16 mouse cellular contexts compared by ENCODE assay signal in genomic region chr6:122626110-122626509, GRCm38 (mm10). TPM values are rescaled to one million over a fixed set of nuclear protein-coding genes. Genes with fewer than 3 reads are reported as not detected.
DNase-seq lines count a peak whose midpoint lies in the region; ATAC-seq and TF ChIP-seq lines count a peak whose summit lies in the region.
"Had no signal": no experiment of that assay in that cellular context is flagged by ENCODE, and none has a peak within 500 bp of the region (broad histone marks: within the 10 kb centered on the region; RNA-seq: fewer than 3 reads in every experiment).

TSS of gene Dppa3 (plus strand) at chr6:122626410.

- H3K36me3 ChIP-seq in heart, postnatal 0 days (replicated peaks; ENCODE audit: control insufficient read depth, insufficient read depth, low read length) = no peaks in the 10 kb centered on the region
- H3K36me3 ChIP-seq in lung, postnatal 0 days (ENCODE audit: insufficient read depth, low read length) = no peaks in the 10 kb centered on the region
- H3K36me3 ChIP-seq in intestine, embryonic 16.5 days (ENCODE audit: control insufficient read depth, insufficient read depth, low read length) = no peaks in the 10 kb centered on the region
- H3K36me3 ChIP-seq in neural tube, embryonic 15.5 days = no peaks in the 10 kb centered on the region

- H3K4me2 ChIP-seq in heart, postnatal 0 days (ENCODE audit: low read depth, low read length) = peak within 1 kb of the TSS; percentile 46
- H3K4me2 ChIP-seq in lung, postnatal 0 days (replicated peaks; ENCODE audit: low read depth, low read length) = peak within 1 kb of the TSS; percentile 48
- peak within 1 kb of the TSS; percentile 49 for H3K4me2 ChIP-seq in intestine, embryonic 16.5 days (ENCODE audit: low read depth, low read length)
- H3K4me2 ChIP-seq in neural tube, embryonic 15.5 days = peak within 1 kb of the TSS; percentile 28; the same call in 1 of the 2 replicates

- WGBS in heart, postnatal 0 days = 80% methylated on average over 8 of the region's 8 CpGs
- WGBS in lung, postnatal 0 days = 88% methylated on average over 8 of the region's 8 CpGs
- WGBS in intestine, embryonic 16.5 days = 91% methylated on average over 8 of the region's 8 CpGs
- 90% methylated on average over 8 of the region's 8 CpGs for WGBS in neural tube, embryonic 15.5 days

- no peaks in the 10 kb centered on the region for H3K9me3 ChIP-seq in heart, postnatal 0 days (replicated peaks; ENCODE audit: control insufficient read depth, low read length)
- no peaks in the 10 kb centered on the region for H3K9me3 ChIP-seq in lung, postnatal 0 days (ENCODE audit: low read length)
- no peaks in the 10 kb centered on the region for H3K9me3 ChIP-seq in intestine, embryonic 16.5 days (ENCODE audit: control insufficient read depth, low read length)
- no peaks in the 10 kb centered on the region for H3K9me3 ChIP-seq in neural tube, embryonic 15.5 days (replicated peaks)

- H3K27me3 ChIP-seq in heart, postnatal 0 days (ENCODE audit: control insufficient read depth, insufficient read depth, low read length) = peaks cover 5% of the 10 kb centered on the region; the same call in 1 of the 2 replicates
- no peaks in the 10 kb centered on the region for H3K27me3 ChIP-seq in lung, postnatal 0 days (replicated peaks; ENCODE audit: insufficient read depth, low read length)
- H3K27me3 ChIP-seq in intestine, embryonic 16.5 days (replicated peaks; ENCODE audit: control insufficient read depth, insufficient read depth, low read length) = no peaks in the 10 kb centered on the region; the same call in 1 of the 2 replicates
- no peaks in the 10 kb centered on the region for H3K27me3 ChIP-seq in neural tube, embryonic 15.5 days (replicated peaks)

- no peak for TF ChIP-seq EP300 in heart, postnatal 0 days (IDR thresholded peaks at IDR 0.05; ENCODE audit: low read depth)
- TF ChIP-seq EP300 in lung, postnatal 0 days (IDR thresholded peaks at IDR 0.05) = no peak

- no peak for TF ChIP-seq CTCF in heart, postnatal 0 days (IDR thresholded peaks at IDR 0.05; ENCODE audit: low read depth)
- no peak for TF ChIP-seq CTCF in lung, postnatal 0 days (IDR thresholded peaks at IDR 0.05)

- no peak within 1 kb of the TSS for H3K27ac ChIP-seq in heart, postnatal 0 days (ENCODE audit: low read depth)
- no peak within 1 kb of the TSS for H3K27ac ChIP-seq in lung, postnatal 0 days (ENCODE audit: low read length)
- H3K27ac ChIP-seq in intestine, embryonic 16.5 days (ENCODE audit: low read length) = no peak within 1 kb of the TSS
- H3K27ac ChIP-seq in neural tube, embryonic 15.5 days (replicated peaks) = no peak within 1 kb of the TSS
- H3K27ac ChIP-seq: left cerebral cortex, adult 2 months had no signal

- ATAC-seq in heart, postnatal 0 days (ENCODE audit: insufficient read depth, low read depth) = no peak
- ATAC-seq in lung, postnatal 0 days = no peak
- no peak for ATAC-seq in intestine, embryonic 16.5 days
- no peak for ATAC-seq in neural tube, embryonic 15.5 days (ENCODE audit: low FRiP score)

- no peak for DNase-seq in heart, postnatal 0 days (ENCODE audit: low spot score)
- DNase-seq in heart, postnatal 4 days = no peak
- DNase-seq in lung, postnatal 0 days (ENCODE audit: low spot score) = no peak
- DNase-seq in lung, postnatal 10 days = no peak
- DNase-seq in frontal cortex, adult 2 months (ENCODE audit: extremely low spot score in 1 of 2, low spot score in 1 of 2) = no peak
- DNase-seq: adrenal gland, postnatal 25 days; cerebellum, adult 11-12 months; embryo, embryonic 11 days; lung, adult 2 months had no signal

- H3K4me3 ChIP-seq in heart, postnatal 0 days (ENCODE audit: low read depth, low read length) = 0 out of 2 replicates have a peak within 1 kb of the TSS, but pooled peaks have one; percentile 25
- no peak within 1 kb of the TSS for H3K4me3 ChIP-seq in lung, postnatal 0 days (ENCODE audit: low read depth, low read length)
- peak within 1 kb of the TSS; percentile 21; the same call in 1 of the 2 replicates for H3K4me3 ChIP-seq in intestine, embryonic 16.5 days (ENCODE audit: low read length)
- no peak within 1 kb of the TSS for H3K4me3 ChIP-seq in neural tube, embryonic 15.5 days (replicated peaks)
- H3K4me3 ChIP-seq: left cerebral cortex, adult 2 months had no signal

- H3K9ac ChIP-seq in heart, postnatal 0 days (replicated peaks; ENCODE audit: low read depth, low read length) = no peak within 1 kb of the TSS
- no peak within 1 kb of the TSS for H3K9ac ChIP-seq in lung, postnatal 0 days (replicated peaks; ENCODE audit: low read depth)
- no peak within 1 kb of the TSS for H3K9ac ChIP-seq in intestine, embryonic 16.5 days (ENCODE audit: low read depth, low read length)
- no peak within 1 kb of the TSS for H3K9ac ChIP-seq in neural tube, embryonic 15.5 days (replicated peaks)

- no peaks in the 10 kb centered on the region for H3K4me1 ChIP-seq in heart, postnatal 0 days (ENCODE audit: control insufficient read depth, insufficient read depth)
- H3K4me1 ChIP-seq in lung, postnatal 0 days (ENCODE audit: insufficient read depth, low read depth, low read length) = no peaks in the 10 kb centered on the region
- no peaks in the 10 kb centered on the region for H3K4me1 ChIP-seq in intestine, embryonic 16.5 days (ENCODE audit: control insufficient read depth, insufficient read depth, low read length)
- H3K4me1 ChIP-seq in neural tube, embryonic 15.5 days = no peaks in the 10 kb centered on the region

RNA-seq across cellular contexts. Expression of gene Dppa3, which starts in this region (rescaled TPM):
- total RNA-seq in heart, postnatal 0 days (2014; rRNA removed; ENCODE audit: low replicate concordance) = not detected in 2 replicates
- 0.18 and 0.41 TPM in 2 replicates for polyA plus RNA-seq in heart, postnatal 0 days (2015; fragmentation: Nextera tagmentation; extraction: Ambion mirVana)
- total RNA-seq in heart, postnatal 4 days (2021) = not detected
- not detected in 2 replicates for polyA plus RNA-seq in lung, postnatal 0 days (2015; fragmentation: Nextera tagmentation; extraction: Ambion mirVana)
- not detected in 2 replicates for polyA plus RNA-seq in intestine, embryonic 16.5 days (2015; fragmentation: Nextera tagmentation; extraction: Ambion mirVana)
- not detected in 2 replicates for polyA plus RNA-seq in neural tube, embryonic 15.5 days (2015; fragmentation: Nextera tagmentation; extraction: Ambion mirVana)
- polyA plus RNA-seq in frontal cortex, adult 2 months (2012; rRNA removed) = not detected in 2 replicates
- total RNA-seq: adrenal gland, postnatal 25 days; CH12.LX; left cerebral cortex, adult 2 months had no signal
- polyA plus RNA-seq: hindbrain, embryonic 11.5 days; large intestine, adult 2 months; lung, adult 2 months; stomach, embryonic 14.5 days had no signal

Comparison
In these comparisons a context has a peak if more than half of its experiments do, and no peak if none do; other contexts are left out.
1. H3K4me3 ChIP-seq: peak in heart, postnatal 0 days (single experiment) and intestine, embryonic 16.5 days (single experiment); none in lung, postnatal 0 days (single experiment) and neural tube, embryonic 15.5 days (single experiment).
2. Peak in every context shown above with its lines, with median percentiles within 50 percentile points of each other: H3K4me2 ChIP-seq.